Mouse (Mus musculus) activated CD4-positive, CD25-positive, alpha-beta regulatory T cell, adult 4 months (primary cell): ENCODE measurements around the gene Ccl17. TPM values are rescaled to one million over a fixed set of nuclear protein-coding genes. Genes with fewer than 3 reads are reported as not detected.
"Not testable (repeated sequence)": the region's sequence is repeated elsewhere in the genome, so short reads cannot be mapped to it uniquely, and the experiment has no call there.

Experiments used
- ATAC-seq: one replicate; pipeline ENCODE4 v1.8.0; 2017
- polyA plus RNA-seq, 2 experiments: library from polyadenylated mRNA; unstranded; fragments of 100-300 nt; shearing (Covaris generic); gene quantifications; one replicate each; pipeline ENCODE4 v1.2.1; 2017

Ccl17 gene
- polyA plus RNA-seq, 2 experiments from 2014 or later, result 0.69 TPM; not detected in 1

GRCm38 (mm10) chr8:94826210-94826609, 16.0 kb downstream of the Ccl17 start:
- ATAC-seq, result peak; percentile 66

GRCm38 (mm10) chr8:94828284-94828683, 18.0 kb downstream of the Ccl17 start:
- ATAC-seq, result no peak

- ATAC-seq, result not testable (repeated sequence)
Measured at GRCm38 (mm10) chr8:94833901-94834405, 23.7 kb downstream of the Ccl17 start.

- ATAC-seq, result not testable (repeated sequence)
Measured at GRCm38 (mm10) chr8:94835751-94836150, 25.5 kb downstream of the Ccl17 start.

- no peak for ATAC-seq
Measured at GRCm38 (mm10) chr8:94836456-94837240, 26.4 kb downstream of the Ccl17 start.

GRCm38 (mm10) chr8:94837662-94838574, 27.7 kb downstream of the Ccl17 start, which contains the start of the genes Coq9 and Ciapin1:
TSS of gene Coq9 (plus strand) at chr8:94838321.
TSS of gene Ciapin1 (minus strand) at chr8:94838358.
- peak; percentile 98 for ATAC-seq

- peak; percentile 45 for ATAC-seq
Measured at GRCm38 (mm10) chr8:94838600-94838999, 28.3 kb downstream of the Ccl17 start.

GRCm38 (mm10) chr8:94841183-94841582, 30.9 kb downstream of the Ccl17 start:
- ATAC-seq, result no peak

- no peak for ATAC-seq
Measured at GRCm38 (mm10) chr8:94850049-94850448, 39.8 kb downstream of the Ccl17 start.

- ATAC-seq, result not testable (repeated sequence)
Measured at GRCm38 (mm10) chr8:94854761-94855160, 44.5 kb downstream of the Ccl17 start.

- peak; percentile 3 for ATAC-seq
Measured at GRCm38 (mm10) chr8:94857011-94857345, 46.7 kb downstream of the Ccl17 start.

GRCm38 (mm10) chr8:94857346-94858173, 47.3 kb downstream of the Ccl17 start, which contains the start of gene Polr2c:
TSS of gene Polr2c (plus strand) at chr8:94857450.
- ATAC-seq, result peak; percentile 72

- ATAC-seq, result peak; percentile 50
Measured at GRCm38 (mm10) chr8:94861352-94861910, 51.2 kb downstream of the Ccl17 start.

Other genes with a start within 250 kb of the Ccl17 start
- gene Rspry1, start 208.5 kb upstream of the Ccl17 start, polyA plus RNA-seq, result 10 to 100 TPM; 26.4 to 26.8 TPM
- 10 to 100 TPM; 49.0 to 65.0 TPM for gene Fam192a, start 208.5 kb upstream of the Ccl17 start, polyA plus RNA-seq
- gene Arl2bp, start 143.9 kb upstream of the Ccl17 start, polyA plus RNA-seq, result 10 to 100 TPM; 30.1 to 30.5 TPM
- under 1 TPM in 1 of 2 experiments, not detected in 1; 0.24 TPM for gene Pllp, start 114.2 kb upstream of the Ccl17 start, polyA plus RNA-seq
- gene Ccl22, start 64.9 kb upstream of the Ccl17 start, polyA plus RNA-seq, result under 1 TPM in 1 of 2 experiments, not detected in 1; 0.34 TPM
- gene Cx3cl1, start 38.4 kb upstream of the Ccl17 start, polyA plus RNA-seq, result not detected
- 10 to 100 TPM; 34.1 to 40.2 TPM for gene Coq9, start 27.9 kb downstream of the Ccl17 start, polyA plus RNA-seq
- 100 to 1,000 TPM in 1 of 2 experiments, 10 to 100 TPM in 1; 93.7 to 120 TPM for gene Ciapin1, start 27.9 kb downstream of the Ccl17 start, polyA plus RNA-seq
- 100 to 1,000 TPM in 1 of 2 experiments, 10 to 100 TPM in 1; 89.2 to 117 TPM for gene Polr2c, start 47.0 kb downstream of the Ccl17 start, polyA plus RNA-seq
- under 1 TPM; 0.17 to 0.36 TPM for gene Dok4, start 65.9 kb downstream of the Ccl17 start, polyA plus RNA-seq
- under 1 TPM; 0.20 to 0.57 TPM for gene Ccdc102a, start 107.6 kb downstream of the Ccl17 start, polyA plus RNA-seq
- 1 to 10 TPM; 1.3 to 1.4 TPM for gene Adgrg5, start 113.2 kb downstream of the Ccl17 start, polyA plus RNA-seq
- gene Adgrg1, start 164.3 kb downstream of the Ccl17 start, polyA plus RNA-seq, result 1 to 10 TPM; 1.8 to 2.8 TPM
- under 1 TPM; 0.21 to 0.41 TPM for gene Adgrg3, start 207.2 kb downstream of the Ccl17 start, polyA plus RNA-seq
- gene Drc7, start 244.7 kb downstream of the Ccl17 start, polyA plus RNA-seq, result not detected